Mouse (Mus musculus): ENCODE measurements around the gene Dgcr2. TPM values are rescaled to one million over a fixed set of nuclear protein-coding genes. Genes with fewer than 3 reads are reported as not detected.
A peak's percentile ranks its signal among the peaks of the same experiment; 100 is the strongest.

Dgcr2 gene
- polyA plus RNA-seq, 1 experiment from 2014 or later: 86.3 TPM

- Histone ChIP-seq H3K4me1 (replicated peaks) (peaks cover 26% of the 10 kb centered on the region), H3K4me3 (no peak overlapping the region), H3K27me3 (no peaks in the 10 kb centered on the region), H3K36me3 (peaks cover 19% of the 10 kb centered on the region), H3K27ac (replicated peaks) (peak overlapping the region; percentile 90), H3K9ac (peak overlapping the region; percentile 93; the same call in 1 of the 2 replicates), H3K9me3 (no peaks in the 10 kb centered on the region), H3K4me2 (peak overlapping the region; percentile 89)
- ATAC-seq (ENCODE audit: low read depth): peak; percentile 3; the same call in 1 of the 2 replicates
- WGBS: 6% methylated on average over 2 of the region's 2 CpGs
These were observed 30.8 kb upstream of the Dgcr2 start for GRCm38 (mm10) chr16:17929211-17929610.

GRCm38 (mm10) chr16:17928627-17929104 lies 30.3 kb upstream of the Dgcr2 start:
- Histone ChIP-seq H3K4me1 (replicated peaks) (peaks cover 26% of the 10 kb centered on the region), H3K9ac (peak overlapping the region; percentile 93), H3K27me3 (no peaks in the 10 kb centered on the region), H3K36me3 (peaks cover 19% of the 10 kb centered on the region), H3K27ac (replicated peaks) (peak overlapping the region; percentile 90), H3K9me3 (no peaks in the 10 kb centered on the region), H3K4me2 (peak overlapping the region; percentile 89), H3K4me3 (peak overlapping the region; percentile 86)
- ATAC-seq (ENCODE audit: low read depth): peak; percentile 42
- under 1% methylated on average over 9 of the region's 9 CpGs for WGBS

GRCm38 (mm10) chr16:17928087-17928580 lies 29.8 kb upstream of the Dgcr2 start, which contains the start of gene Slc25a1:
Slc25a1 (minus strand) TSS chr16:17928219.
- under 1% methylated on average over 47 of the region's 47 CpGs for WGBS
- H3K27ac ChIP-seq (replicated peaks): peak within 1 kb of the TSS; percentile 90
- peak; percentile 83 for ATAC-seq (ENCODE audit: low read depth)
- H3K36me3 ChIP-seq: peaks cover 19% of the 10 kb centered on the region
- H3K27me3 ChIP-seq: no peaks in the 10 kb centered on the region
- H3K4me3 ChIP-seq: peak within 1 kb of the TSS; percentile 86
- H3K4me2 ChIP-seq: peak within 1 kb of the TSS; percentile 89
- H3K9me3 ChIP-seq: no peaks in the 10 kb centered on the region
- peak within 1 kb of the TSS; percentile 93 for H3K9ac ChIP-seq
- H3K4me1 ChIP-seq (replicated peaks): peaks cover 31% of the 10 kb centered on the region

DNA sequence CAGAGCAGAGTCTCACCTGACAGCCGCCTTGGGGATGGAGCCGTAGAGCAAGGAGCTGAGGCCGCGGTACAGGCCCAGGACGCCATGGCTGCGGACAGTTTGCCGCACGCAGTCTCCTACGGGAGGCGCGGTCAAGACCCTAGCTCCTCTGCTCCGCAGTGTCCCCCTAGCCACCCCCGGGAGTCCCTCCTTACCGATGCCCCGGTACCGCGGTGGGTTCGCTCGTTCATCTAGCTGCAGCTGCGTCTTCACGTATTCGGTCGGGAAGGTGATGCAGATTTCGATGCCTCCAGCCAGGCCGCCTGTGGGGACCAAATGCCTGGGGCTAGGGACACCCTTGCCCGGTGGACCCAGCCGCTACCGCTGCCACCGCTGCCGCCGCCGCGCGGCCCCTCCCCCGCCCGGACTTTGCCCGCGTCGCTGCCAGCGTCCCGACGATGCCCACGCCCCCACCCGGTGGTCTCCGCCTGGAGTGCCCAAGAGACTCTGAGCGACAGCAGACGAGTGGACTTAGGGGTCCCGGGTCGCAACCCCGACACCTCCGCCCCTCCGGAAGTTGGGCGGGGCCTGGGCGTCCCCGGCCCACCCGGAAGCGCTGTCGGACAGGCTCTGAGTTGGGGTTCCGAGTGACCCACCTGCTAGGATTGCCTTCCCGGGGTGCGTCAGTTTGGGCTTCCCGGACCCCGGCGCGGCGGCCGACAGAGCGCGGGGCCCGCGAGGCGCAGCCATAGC lies 29.2 kb upstream of the Dgcr2 start:
- no peaks in the 10 kb centered on the region for H3K27me3 ChIP-seq
- peak overlapping the region; percentile 86 for H3K4me3 ChIP-seq
- H3K9ac ChIP-seq: peak overlapping the region; percentile 93
- H3K36me3 ChIP-seq: peaks cover 19% of the 10 kb centered on the region
- peak overlapping the region; percentile 90 for H3K27ac ChIP-seq (replicated peaks)
- no peaks in the 10 kb centered on the region for H3K9me3 ChIP-seq
- peaks cover 37% of the 10 kb centered on the region for H3K4me1 ChIP-seq (replicated peaks)
- H3K4me2 ChIP-seq: peak overlapping the region; percentile 89
- ATAC-seq (ENCODE audit: low read depth): peak; percentile 49
- under 1% methylated on average over 72 of the region's 72 CpGs for WGBS

DNA sequence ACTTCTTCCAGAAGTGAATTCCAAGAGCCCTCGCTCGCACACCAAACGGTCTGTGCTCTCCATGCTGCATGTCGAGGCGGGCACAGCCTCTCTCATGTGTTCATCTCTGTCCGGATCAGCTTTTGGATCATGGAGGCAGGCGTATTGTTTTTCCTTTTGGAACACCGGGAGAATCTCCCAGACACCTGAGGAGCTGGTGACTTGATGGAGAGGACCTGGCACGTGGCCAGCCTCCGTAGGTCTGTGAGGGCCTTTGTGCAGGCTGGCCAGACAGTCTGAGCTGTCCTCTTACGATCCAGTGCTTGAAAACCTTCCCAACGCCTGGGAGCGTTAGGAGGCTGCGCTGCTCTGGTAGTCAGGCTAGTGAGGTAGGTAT lies 23.8 kb upstream of the Dgcr2 start:
- Histone ChIP-seq H3K36me3 (peaks cover 19% of the 10 kb centered on the region), H3K4me1 (replicated peaks) (peaks cover 47% of the 10 kb centered on the region), H3K9ac (peak overlapping the region; percentile 92), H3K9me3 (no peaks in the 10 kb centered on the region), H3K4me2 (peak overlapping the region; percentile 98), H3K4me3 (peak overlapping the region; percentile 84), H3K27ac (replicated peaks) (peak overlapping the region; percentile 89), H3K27me3 (peaks cover 37% of the 10 kb centered on the region)
- ATAC-seq (ENCODE audit: low read depth): peak; percentile 26
- WGBS: under 1% methylated on average over 14 of the region's 14 CpGs

- no peaks in the 10 kb centered on the region for H3K9me3 ChIP-seq
- peak overlapping the region; percentile 98 for H3K4me2 ChIP-seq
- H3K4me1 ChIP-seq (replicated peaks): peaks cover 41% of the 10 kb centered on the region
- peak overlapping the region; percentile 92 for H3K9ac ChIP-seq
- WGBS: 2% methylated on average over 46 of the region's 47 CpGs
- peaks cover 43% of the 10 kb centered on the region for H3K27me3 ChIP-seq
- ATAC-seq (ENCODE audit: low read depth): peak; percentile 96
- H3K4me3 ChIP-seq: peak overlapping the region; percentile 84
- H3K27ac ChIP-seq (replicated peaks): peak overlapping the region; percentile 92
- peaks cover 19% of the 10 kb centered on the region for H3K36me3 ChIP-seq
These were observed 23.2 kb upstream of the Dgcr2 start for GRCm38 (mm10) chr16:17921325-17922162.

GRCm38 (mm10) chr16:17920586-17920985 lies 22.2 kb upstream of the Dgcr2 start:
- Histone ChIP-seq H3K9me3 (no peaks in the 10 kb centered on the region), H3K4me2 (peak overlapping the region; percentile 98), H3K27me3 (peaks cover 52% of the 10 kb centered on the region), H3K27ac (replicated peaks) (no peak overlapping the region), H3K9ac (peak overlapping the region; percentile 92), H3K4me3 (no peak overlapping the region), H3K36me3 (peaks cover 11% of the 10 kb centered on the region), H3K4me1 (replicated peaks) (peaks cover 31% of the 10 kb centered on the region)
- ATAC-seq (ENCODE audit: low read depth): no peak
- 12% methylated on average over 20 of the region's 20 CpGs for WGBS

DNA sequence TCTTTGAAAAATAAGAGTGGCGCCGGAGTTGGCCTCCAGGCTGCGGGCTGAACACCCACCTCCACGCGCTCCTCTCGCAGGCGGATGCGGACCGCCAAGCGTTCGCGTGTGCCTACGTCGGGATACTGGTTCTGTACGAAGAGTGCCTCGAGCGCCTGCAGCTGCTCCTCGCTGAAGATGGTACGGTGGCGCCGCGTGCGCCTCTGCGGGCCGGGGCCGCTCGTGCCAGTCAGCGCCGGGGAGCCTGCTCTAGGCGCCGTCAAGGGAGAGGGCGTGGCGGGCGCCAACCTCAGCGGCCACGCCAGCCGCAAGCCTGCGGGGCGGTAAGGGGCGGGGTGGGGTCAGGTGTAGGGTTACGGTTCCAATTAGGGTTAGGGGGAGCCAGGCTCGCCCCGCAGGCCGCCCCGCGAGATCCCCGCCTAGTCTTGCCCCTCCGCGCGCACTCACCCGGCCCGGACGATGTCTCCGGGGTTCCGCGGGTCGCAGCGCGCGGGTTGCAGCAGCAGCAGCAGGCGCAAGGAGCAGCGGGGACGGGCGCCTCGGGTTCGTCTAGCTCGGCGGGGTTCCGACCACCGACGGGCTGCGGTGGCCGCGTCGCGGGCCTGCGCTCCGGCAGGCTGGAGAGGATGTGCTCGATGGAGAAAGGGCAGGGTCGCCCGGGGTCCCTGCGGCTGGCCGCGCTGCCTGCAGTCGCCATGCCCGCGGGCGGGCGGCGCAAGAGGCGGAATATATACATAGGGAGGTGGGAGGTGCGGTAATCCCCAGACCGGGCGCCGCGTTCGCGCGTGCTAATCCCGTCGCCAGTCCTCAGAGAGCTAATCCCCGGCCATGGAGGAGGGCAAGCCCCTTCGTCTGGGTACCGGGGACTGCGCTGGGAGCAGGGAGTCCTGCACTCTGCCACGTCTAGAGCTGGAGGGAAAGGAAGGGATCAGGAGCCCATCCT lies 16.2 kb upstream of the Dgcr2 start, which contains the start of gene Gsc2:
Gene Gsc2 (minus strand): TSS at position 753 of the 943 bp plus-strand sequence.
- H3K27me3 ChIP-seq: peaks cover 77% of the 10 kb centered on the region
- H3K4me3 ChIP-seq: peak within 1 kb of the TSS; percentile 34
- no peaks in the 10 kb centered on the region for H3K36me3 ChIP-seq
- no peaks in the 10 kb centered on the region for H3K9me3 ChIP-seq
- WGBS: under 1% methylated on average over 106 of the region's 106 CpGs
- ATAC-seq (ENCODE audit: low read depth): no peak
- H3K27ac ChIP-seq (replicated peaks): no peak within 1 kb of the TSS
- H3K9ac ChIP-seq: peak within 1 kb of the TSS; percentile 54
- peaks cover 22% of the 10 kb centered on the region for H3K4me1 ChIP-seq (replicated peaks)
- peak within 1 kb of the TSS; percentile 56 for H3K4me2 ChIP-seq

DNA sequence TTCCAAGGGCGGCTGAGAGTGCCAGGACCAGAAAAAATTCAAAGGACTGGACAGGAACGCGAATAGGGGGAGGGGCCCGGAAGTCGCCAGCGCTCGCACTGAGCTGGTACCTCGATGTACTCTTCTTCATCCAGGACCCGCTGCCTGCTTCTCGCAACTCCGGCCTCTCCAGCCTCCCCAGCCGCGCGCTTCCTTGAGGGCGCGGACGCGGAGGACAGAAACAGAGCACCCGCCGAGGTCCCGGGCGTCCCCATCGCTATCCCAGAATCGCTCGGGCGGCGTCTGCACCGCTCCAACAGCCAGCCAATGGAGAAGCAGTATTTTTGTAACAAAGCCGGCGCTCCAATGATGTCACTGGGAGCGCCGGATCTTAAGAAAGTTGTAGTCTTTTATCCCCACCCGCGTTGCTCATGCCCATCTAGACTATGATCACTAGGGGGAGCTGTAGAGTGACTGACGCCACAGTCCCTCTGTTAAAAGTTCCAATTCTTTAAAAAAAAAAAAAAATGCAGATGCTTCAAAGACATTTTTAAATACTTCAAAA lies 12.8 kb upstream of the Dgcr2 start, which contains the start of gene Ess2:
Gene Ess2 (minus strand): TSS at position 297 of the 544 bp plus-strand sequence.
- Histone ChIP-seq H3K4me2 (peak within 1 kb of the TSS; percentile 79), H3K4me3 (peak within 1 kb of the TSS; percentile 74), H3K9me3 (no peaks in the 10 kb centered on the region), H3K36me3 (peaks cover 34% of the 10 kb centered on the region), H3K4me1 (replicated peaks) (peaks cover 22% of the 10 kb centered on the region), H3K27me3 (peaks cover 45% of the 10 kb centered on the region), H3K27ac (replicated peaks) (peak within 1 kb of the TSS; percentile 75), H3K9ac (peak within 1 kb of the TSS; percentile 77)
- under 1% methylated on average over 35 of the region's 35 CpGs for WGBS
- ATAC-seq (ENCODE audit: low read depth): peak; percentile 91

DNA sequence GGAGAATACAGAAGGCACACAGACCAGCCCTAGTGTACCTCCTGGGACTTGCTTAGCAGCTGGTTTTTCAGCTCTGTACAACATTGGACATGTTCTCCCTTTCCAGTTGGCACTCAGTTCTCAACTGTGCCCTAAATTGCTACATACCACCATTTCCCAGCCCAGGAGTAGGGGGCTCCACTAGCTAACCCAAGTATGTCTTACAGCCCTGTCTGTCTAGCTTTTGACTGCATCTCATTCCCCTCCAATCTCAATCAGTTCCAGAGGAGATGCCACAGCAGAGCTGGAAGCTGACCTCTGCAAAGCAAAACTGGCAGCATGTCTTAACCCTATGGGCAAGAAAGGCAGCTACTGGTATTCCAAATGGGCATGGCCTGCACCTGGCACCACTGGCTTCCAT lies 2.3 kb downstream of the Dgcr2 start:
- Histone ChIP-seq H3K9ac (no peak overlapping the region), H3K27me3 (no peaks in the 10 kb centered on the region), H3K36me3 (peaks cover 33% of the 10 kb centered on the region), H3K4me1 (replicated peaks) (peaks cover 10% of the 10 kb centered on the region), H3K27ac (replicated peaks) (no peak overlapping the region), H3K9me3 (no peaks in the 10 kb centered on the region), H3K4me2 (no peak overlapping the region), H3K4me3 (no peak overlapping the region)
- no peak for ATAC-seq (ENCODE audit: low read depth)

DNA sequence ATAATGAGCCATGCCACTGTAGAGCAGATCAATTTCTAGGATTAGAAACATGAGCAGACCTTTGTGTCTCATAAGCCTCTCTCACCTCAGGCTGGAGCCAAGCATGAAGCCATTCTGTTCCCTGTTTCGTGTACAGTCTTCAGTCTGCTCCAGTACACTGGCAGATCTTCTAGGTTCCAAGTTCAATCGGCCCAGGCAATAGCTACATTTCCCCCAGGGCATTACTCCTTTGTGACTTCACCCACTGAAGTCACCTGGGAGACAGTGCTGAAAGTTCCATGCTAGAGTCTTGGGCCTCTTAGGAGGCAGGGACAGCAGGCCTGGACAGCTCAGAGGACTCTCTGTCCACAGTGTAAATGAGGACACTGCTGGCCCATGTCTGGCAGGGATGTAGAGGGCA lies 4.4 kb downstream of the Dgcr2 start, which contains the start of gene Tssk1:
Gene Tssk1 (plus strand): TSS at position 301 of the 400 bp plus-strand sequence.
- Histone ChIP-seq H3K27ac (replicated peaks) (no peak within 1 kb of the TSS), H3K4me1 (replicated peaks) (peaks cover 25% of the 10 kb centered on the region), H3K4me3 (no peak within 1 kb of the TSS), H3K36me3 (peaks cover 11% of the 10 kb centered on the region), H3K9ac (no peak within 1 kb of the TSS), H3K27me3 (no peaks in the 10 kb centered on the region), H3K4me2 (no peak within 1 kb of the TSS), H3K9me3 (no peaks in the 10 kb centered on the region)
- 83% methylated on average over 2 of the region's 2 CpGs for WGBS
- no peak for ATAC-seq (ENCODE audit: low read depth)

All from neural tube, embryonic 13.5 days (tissue).